Mouse (Mus musculus): Measurements from ENCODE around the gene Gm10031. TPM values are rescaled to one million over a fixed set of nuclear protein-coding genes. Genes with fewer than 3 reads are reported as not detected.
A peak's percentile ranks its signal among the peaks of the same experiment; 100 is the strongest.

Gm10031 gene
- total and polyA plus RNA-seq, 2 experiments: 9.9 to 13.6 TPM

- TF ChIP-seq CTCF (IDR thresholded peaks at IDR 0.05; ENCODE audit: low read depth, low read length): no peak
- peak; percentile 68; the same call in 1 of the 2 replicates for TF ChIP-seq POLR2A (IDR thresholded peaks at IDR 0.05; ENCODE audit: extremely low read depth, insufficient read depth, low read length)
- peak within 1 kb of the TSS; percentile 94 for H3K9ac ChIP-seq (ENCODE audit: low read depth, low read length)
- no peaks in the 10 kb centered on the region for H3K36me3 ChIP-seq (ENCODE audit: control insufficient read depth, insufficient read depth, low read length)
- peak within 1 kb of the TSS; percentile 82 for H3K27ac ChIP-seq (replicated peaks; ENCODE audit: insufficient read depth, low read depth, low read length)
- peak within 1 kb of the TSS; percentile 96 for H3K4me3 ChIP-seq (ENCODE audit: insufficient read depth, low read depth, low read length)
- no peaks in the 10 kb centered on the region; the same call in 1 of the 2 replicates for H3K4me1 ChIP-seq (ENCODE audit: control insufficient read depth, insufficient read depth, low read length)
- DNase-seq (ENCODE audit: extremely low read depth, low read depth, low spot score): peak; percentile 48
- H3K79me2 ChIP-seq (ENCODE audit: control insufficient read depth, insufficient read depth, low read length): peaks cover 29% of the 10 kb centered on the region; the same call in 1 of the 2 replicates
- H3K27me3 ChIP-seq (ENCODE audit: control insufficient read depth, insufficient read depth, low read length): no peaks in the 10 kb centered on the region
- 10% methylated on average over 60 of the region's 60 CpGs for WGBS
Observed at GRCm38 (mm10) chr1:156558024-156558930, 34.5 kb downstream of the Gm10031 start, which contains the start of gene Abl2. Abl2 (plus strand) TSS chr1:156558786.

- H3K27ac ChIP-seq (replicated peaks; ENCODE audit: insufficient read depth, low read depth, low read length): peak overlapping the region; percentile 82
- peak; percentile 37 for DNase-seq (ENCODE audit: extremely low read depth, low read depth, low spot score)
- WGBS: 1% methylated on average over 61 of the region's 66 CpGs
Observed at GRCm38 (mm10) chr1:156558950-156559640, 35.3 kb downstream of the Gm10031 start.

GRCm38 (mm10) chr1:156559641-156560020, 35.8 kb downstream of the Gm10031 start:
- Histone ChIP-seq H3K27me3 (ENCODE audit: control insufficient read depth, insufficient read depth, low read length) (no peaks in the 10 kb centered on the region), H3K79me2 (ENCODE audit: control insufficient read depth, insufficient read depth, low read length) (peaks cover 29% of the 10 kb centered on the region; the same call in 1 of the 2 replicates), H3K4me1 (ENCODE audit: control insufficient read depth, insufficient read depth, low read length) (no peaks in the 10 kb centered on the region; the same call in 1 of the 2 replicates), H3K27ac (replicated peaks; ENCODE audit: insufficient read depth, low read depth, low read length) (no peak overlapping the region), H3K36me3 (ENCODE audit: control insufficient read depth, insufficient read depth, low read length) (no peaks in the 10 kb centered on the region), H3K9ac (ENCODE audit: low read depth, low read length) (peak overlapping the region; percentile 94; the same call in 1 of the 2 replicates), H3K4me3 (ENCODE audit: insufficient read depth, low read depth, low read length) (peak overlapping the region; percentile 96; the same call in 1 of the 2 replicates)
- DNase-seq (ENCODE audit: extremely low read depth, low read depth, low spot score): no peak
- 19% methylated on average over 8 of the region's 8 CpGs for WGBS
- TF ChIP-seq CTCF (IDR thresholded peaks at IDR 0.05; ENCODE audit: low read depth, low read length) (no peak), POLR2A (IDR thresholded peaks at IDR 0.05; ENCODE audit: extremely low read depth, insufficient read depth, low read length) (no peak)

More at GRCm38 (mm10) chr1:156558950-156559640, 35.3 kb downstream of the Gm10031 start:
- Histone ChIP-seq H3K4me1 (ENCODE audit: control insufficient read depth, insufficient read depth, low read length) (no peaks in the 10 kb centered on the region; the same call in 1 of the 2 replicates), H3K36me3 (ENCODE audit: control insufficient read depth, insufficient read depth, low read length) (no peaks in the 10 kb centered on the region), H3K9ac (ENCODE audit: low read depth, low read length) (peak overlapping the region; percentile 94), H3K79me2 (ENCODE audit: control insufficient read depth, insufficient read depth, low read length) (peaks cover 29% of the 10 kb centered on the region; the same call in 1 of the 2 replicates), H3K4me3 (ENCODE audit: insufficient read depth, low read depth, low read length) (peak overlapping the region; percentile 96), H3K27me3 (ENCODE audit: control insufficient read depth, insufficient read depth, low read length) (no peaks in the 10 kb centered on the region)
- no peak for TF ChIP-seq POLR2A (IDR thresholded peaks at IDR 0.05; ENCODE audit: extremely low read depth, insufficient read depth, low read length)

GRCm38 (mm10) chr1:156560500-156560899, 36.7 kb downstream of the Gm10031 start:
- TF ChIP-seq CTCF (IDR thresholded peaks at IDR 0.05; ENCODE audit: low read depth, low read length): no peak
- TF ChIP-seq POLR2A (IDR thresholded peaks at IDR 0.05; ENCODE audit: extremely low read depth, insufficient read depth, low read length): no peak
- Histone ChIP-seq H3K27me3 (ENCODE audit: control insufficient read depth, insufficient read depth, low read length) (no peaks in the 10 kb centered on the region), H3K27ac (replicated peaks; ENCODE audit: insufficient read depth, low read depth, low read length) (no peak overlapping the region), H3K9ac (ENCODE audit: low read depth, low read length) (no peak overlapping the region), H3K79me2 (ENCODE audit: control insufficient read depth, insufficient read depth, low read length) (peaks cover 33% of the 10 kb centered on the region; the same call in 1 of the 2 replicates), H3K36me3 (ENCODE audit: control insufficient read depth, insufficient read depth, low read length) (no peaks in the 10 kb centered on the region), H3K4me1 (ENCODE audit: control insufficient read depth, insufficient read depth, low read length) (no peaks in the 10 kb centered on the region; the same call in 1 of the 2 replicates), H3K4me3 (ENCODE audit: insufficient read depth, low read depth, low read length) (no peak overlapping the region)
- peak; percentile 28 for DNase-seq (ENCODE audit: extremely low read depth, low read depth, low spot score)
- 85% methylated on average over 9 of the region's 9 CpGs for WGBS

- no peak overlapping the region for H3K27ac ChIP-seq (replicated peaks; ENCODE audit: insufficient read depth, low read depth, low read length)
- H3K79me2 ChIP-seq (ENCODE audit: control insufficient read depth, insufficient read depth, low read length): peaks cover 33% of the 10 kb centered on the region
- no peaks in the 10 kb centered on the region for H3K4me1 ChIP-seq (ENCODE audit: control insufficient read depth, insufficient read depth, low read length)
- H3K9ac ChIP-seq (ENCODE audit: low read depth, low read length): no peak overlapping the region
- no peaks in the 10 kb centered on the region for H3K27me3 ChIP-seq (ENCODE audit: control insufficient read depth, insufficient read depth, low read length)
- no peak for DNase-seq (ENCODE audit: extremely low read depth, low read depth, low spot score)
- H3K36me3 ChIP-seq (ENCODE audit: control insufficient read depth, insufficient read depth, low read length): no peaks in the 10 kb centered on the region
- no peak for TF ChIP-seq POLR2A (IDR thresholded peaks at IDR 0.05; ENCODE audit: extremely low read depth, insufficient read depth, low read length)
- TF ChIP-seq CTCF (IDR thresholded peaks at IDR 0.05; ENCODE audit: low read depth, low read length): no peak
- whole genome bisulfite sequencing: 85% methylated on average over 2 of the region's 2 CpGs
- no peak overlapping the region for H3K4me3 ChIP-seq (ENCODE audit: insufficient read depth, low read depth, low read length)
Observed at GRCm38 (mm10) chr1:156565328-156565727, 41.5 kb downstream of the Gm10031 start.
